Mouse (Mus musculus) ES-E14 (cell line): ENCODE data around the gene Pcdh10. TPM values are rescaled to one million over a fixed set of nuclear protein-coding genes. Genes with fewer than 3 reads are reported as not detected.

Experiments used
- DNase-seq: peaks from one replicate; pipeline ENCODE4 v3.0.0-alpha.2; 2013; ENCODE audit warnings: low read depth, low spot score
- H3K27ac ChIP-seq: 2 replicates; pipeline ENCODE4 v1.5.1; 2012; ENCODE audit warnings: low read depth, mild to moderate bottlenecking, low read length, moderate library complexity, mixed read lengths; ENCODE audit not compliant: poor library complexity, insufficient read depth, severe bottlenecking
- H3K36me3 ChIP-seq: 2 replicates; pipeline ENCODE4 v1.6.1; 2012; ENCODE audit warnings: mild to moderate bottlenecking, low read length, moderate library complexity, mixed read lengths; ENCODE audit not compliant: control insufficient read depth, poor library complexity, insufficient read depth, severe bottlenecking
- H3K4me1 ChIP-seq, 2 experiments: fragments of 150-350 bp in 1 of 2; sonication (generic) in 1 of 2; 2 replicates each; pipeline ENCODE4 v1.6.1; 2012; ENCODE audit warnings: low read length in 2 of 2, mild to moderate bottlenecking in 1 of 2, mixed read lengths in 1 of 2; ENCODE audit not compliant: control insufficient read depth in 2 of 2, insufficient read depth in 2 of 2, poor library complexity in 1 of 2
- H3K4me3 ChIP-seq, 2 experiments: fragments of 150-350 bp in 1 of 2; sonication (generic) in 1 of 2; 2 replicates each; pipeline ENCODE4 v1.5.1; 2012; ENCODE audit warnings: low read length in 2 of 2, low read depth in 1 of 2, mild to moderate bottlenecking in 1 of 2, mixed read lengths in 1 of 2; ENCODE audit not compliant: insufficient read depth in 1 of 2, poor library complexity in 1 of 2, severe bottlenecking in 1 of 2
- H3K9ac ChIP-seq: 2 replicates; pipeline ENCODE4 v1.6.1; 2012; ENCODE audit warnings: low read depth, mild to moderate bottlenecking, low read length, mixed read lengths; ENCODE audit not compliant: poor library complexity, insufficient read depth, severe bottlenecking
- H3K9me3 ChIP-seq: fragments of 150-350 bp; sonication (generic); 2 replicates; pipeline ENCODE4 v1.6.1; 2012; ENCODE audit warnings: low read depth, mild to moderate bottlenecking, low read length; ENCODE audit not compliant: control insufficient read depth, insufficient read depth
- CHD2 ChIP-seq: IDR thresholded peaks from 2 replicates; pipeline ENCODE4 v1.6.1; 2014; ENCODE audit warnings: mild to moderate bottlenecking, low read depth, low read length, inconsistent platforms
- HCFC1 ChIP-seq: IDR thresholded peaks from 2 replicates; pipeline ENCODE4 v1.6.1; 2012; ENCODE audit warnings: low read length, inconsistent platforms, borderline replicate concordance; ENCODE audit not compliant: insufficient read depth
- MAFK ChIP-seq: IDR thresholded peaks from 2 replicates; pipeline ENCODE4 v1.6.1; 2014; ENCODE audit warnings: mild to moderate bottlenecking, low read depth, low read length, inconsistent platforms; ENCODE audit not compliant: insufficient read depth
- ZC3H11A ChIP-seq: IDR thresholded peaks from 2 replicates; pipeline ENCODE4 v1.6.1; 2012; ENCODE audit warnings: low read depth, mild to moderate bottlenecking, inconsistent platforms, low read length, borderline replicate concordance
- ZNF384 ChIP-seq: IDR thresholded peaks from 2 replicates; pipeline ENCODE4 v1.6.1; 2012; ENCODE audit warnings: low read depth, low read length, inconsistent platforms
- in situ Hi-C, 2 experiments: fragments of 600-800 bp; cut with MboI; formaldehyde crosslinking; loops; one replicate each; pipeline ENCODE4 v1.15.1; 2025; ENCODE audit warnings: low sequenced_read_pairs in 2 of 2, inconsistent platforms in 1 of 2; ENCODE audit not compliant: unreplicated experiment in 2 of 2
- total RNA-seq: library from RNA; depleted of rRNA; stranded (reverse); fragments of 300-350 nt; gene quantifications from 2 replicates; pipeline ENCODE4 v1.2.3, GENCODE M21; 2012

Pcdh10 gene
- total RNA-seq, 1 experiment: 0.31 TPM

DNA sequence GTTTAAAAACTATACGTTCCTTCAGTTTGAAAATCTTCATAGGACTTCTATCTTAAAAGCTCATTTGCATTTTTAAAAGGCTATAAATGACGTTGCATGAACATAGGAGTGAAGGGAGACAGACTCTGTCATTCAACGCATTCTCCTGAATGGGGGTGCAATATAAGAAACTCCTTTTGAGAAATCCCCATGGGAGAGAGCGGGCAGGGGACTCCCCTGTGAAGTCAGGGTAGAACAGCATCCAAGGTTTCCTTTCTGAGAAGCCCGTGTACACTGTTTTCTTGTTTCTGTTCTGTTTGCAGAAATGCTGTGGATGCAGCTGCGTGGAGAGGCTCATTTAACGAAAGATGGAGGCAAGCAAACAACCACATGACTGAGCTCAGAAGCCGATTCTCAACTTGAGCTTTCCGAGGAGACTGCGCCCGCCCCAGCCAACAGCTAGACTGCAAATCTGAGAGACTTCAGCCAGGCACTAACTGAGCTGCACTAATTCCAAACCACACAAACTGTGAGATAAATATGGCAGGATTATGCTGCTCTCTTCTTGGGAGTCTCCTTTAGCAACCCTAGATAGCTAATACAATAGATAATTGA lies 54.1 kb downstream of the Pcdh10 start:
- in situ Hi-C loops: no loop called here
- TF ChIP-seq HCFC1 (no peak), MAFK (no peak), ZNF384 (no peak), CHD2 (no peak), ZC3H11A (no peak)
- Histone ChIP-seq H3K4me1 (no peaks in the 10 kb centered on the region; a peak in 1 of 4 replicates), H3K9ac (no peak overlapping the region), H3K36me3 (no peaks in the 10 kb centered on the region), H3K27ac (no peak overlapping the region), H3K9me3 (no peaks in the 10 kb centered on the region), H3K4me3 (no peak overlapping the region)
- DNase-seq: no peak
